Mouse (Mus musculus): ENCODE results near the gene Ddx49.

Gene Ddx49

GRCm38 (mm10) chr8:70317872-70318271, 15.6 kb upstream of the Ddx49 start:
- in situ Hi-C loops (cut with MboI; ENCODE audit: low sequenced_read_pairs), result no loop called here

DNA sequence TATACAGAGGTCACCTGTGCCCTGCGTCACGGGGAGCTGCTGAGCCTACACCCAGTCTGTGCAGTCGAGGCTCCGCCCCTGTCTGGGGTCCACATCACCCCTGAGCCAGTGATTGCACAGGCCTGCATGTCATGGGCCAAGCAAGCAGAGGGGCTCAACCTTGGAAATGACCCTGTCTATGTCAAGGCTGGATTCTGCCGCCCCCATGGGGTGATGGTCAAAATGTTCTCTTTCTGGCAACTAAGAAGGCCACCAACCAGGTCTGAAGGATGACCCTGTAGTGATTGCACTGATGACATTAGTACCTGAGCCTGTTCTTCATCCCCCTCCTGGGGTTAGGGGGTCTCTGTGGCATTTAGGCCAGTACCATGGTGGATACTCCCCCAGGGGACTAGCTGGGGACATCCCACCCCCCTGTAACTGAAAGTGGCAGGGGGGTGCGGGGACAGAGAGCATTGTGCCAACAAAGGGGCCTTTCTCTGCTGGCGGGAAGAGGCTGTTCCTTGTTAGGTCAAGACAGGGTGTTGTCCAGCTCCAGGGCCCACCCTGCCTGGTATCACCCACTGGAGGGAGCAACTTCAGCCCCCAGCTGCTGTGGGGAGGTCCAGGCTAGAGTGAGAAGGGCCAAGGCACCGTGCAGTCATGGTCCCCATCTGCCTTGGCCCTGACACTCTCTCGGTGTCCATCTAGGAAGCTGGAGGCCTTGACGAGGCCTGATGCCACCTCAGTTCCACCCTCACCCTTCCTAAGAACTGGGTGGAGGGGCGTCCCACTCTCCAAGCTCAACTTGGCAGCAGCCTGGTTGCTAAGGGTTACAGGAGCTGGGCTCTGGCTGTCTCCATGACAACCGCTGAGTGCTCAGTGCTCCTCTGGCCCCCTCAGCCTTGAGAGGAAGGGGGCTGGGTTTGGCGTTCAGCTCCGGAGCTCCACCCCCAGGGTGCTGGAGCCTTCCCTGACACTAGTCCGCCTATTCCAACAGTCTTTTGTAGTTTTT, 14.5 kb upstream of the Ddx49 start:
- in situ Hi-C loops (cut with MboI; ENCODE audit: low sequenced_read_pairs), result no loop called here

GRCm38 (mm10) chr8:70315624-70316510, 13.6 kb upstream of the Ddx49 start, which contains the start of gene Cers1:
Gene Cers1, plus strand, starts transcription at chr8:70315775.
- in situ Hi-C loops (cut with MboI; ENCODE audit: low sequenced_read_pairs), result no loop called here

GRCm38 (mm10) chr8:70313399-70313798, 11.1 kb upstream of the Ddx49 start:
- in situ Hi-C loops (cut with MboI; ENCODE audit: low sequenced_read_pairs), result no loop called here

DNA sequence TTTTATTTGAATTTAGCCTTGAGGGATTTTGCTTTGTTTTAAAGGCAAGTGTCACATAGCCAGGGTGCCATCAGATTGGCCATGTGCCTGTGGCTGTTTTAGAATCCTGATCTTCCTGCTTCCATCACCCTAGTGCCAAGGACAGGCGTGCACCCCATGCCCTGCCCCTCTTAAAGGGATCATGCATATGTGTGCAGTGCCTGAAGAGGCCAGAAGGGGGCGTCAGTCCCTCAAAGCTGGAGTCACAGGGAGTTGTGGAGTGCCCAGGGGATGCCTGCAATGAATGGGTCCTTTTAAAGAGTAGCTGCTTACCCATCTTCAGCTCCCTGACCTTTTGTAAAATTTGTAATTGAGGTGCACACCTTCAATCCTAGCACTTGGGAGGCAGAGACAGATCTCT, 7.0 kb upstream of the Ddx49 start:
- in situ Hi-C loops (cut with MboI; ENCODE audit: low sequenced_read_pairs), result no loop called here

GRCm38 (mm10) chr8:70302901-70303300, 612 bp upstream of the Ddx49 start:
- in situ Hi-C loops (cut with MboI; ENCODE audit: low sequenced_read_pairs), result no loop called here

DNA sequence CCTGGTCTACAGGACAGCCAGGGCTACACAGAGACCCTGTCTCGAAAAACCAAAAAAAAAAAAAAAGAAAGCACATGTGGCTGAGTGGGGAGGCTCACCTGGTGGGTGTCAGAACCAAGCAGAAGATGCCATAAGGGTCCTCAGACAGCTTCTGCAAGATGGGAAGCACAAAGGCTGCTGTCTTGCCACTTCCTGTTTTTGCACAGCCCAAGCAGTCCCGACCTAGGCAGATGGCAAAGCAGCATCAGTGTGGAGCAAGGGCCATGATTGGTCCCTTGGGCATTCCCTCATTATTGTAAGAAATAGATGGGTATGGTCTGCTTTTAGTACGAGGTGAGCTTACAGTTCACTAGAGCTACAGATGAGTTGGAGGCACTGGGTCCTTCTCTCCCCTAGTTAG, 1.4 kb downstream of the Ddx49 start:
- in situ Hi-C loops (cut with MboI; ENCODE audit: low sequenced_read_pairs), result no loop called here

- in situ Hi-C loops (cut with MboI; ENCODE audit: low sequenced_read_pairs), result no loop called here
Observed at GRCm38 (mm10) chr8:70293988-70294405, 8.3 kb downstream of the Ddx49 start.

DNA sequence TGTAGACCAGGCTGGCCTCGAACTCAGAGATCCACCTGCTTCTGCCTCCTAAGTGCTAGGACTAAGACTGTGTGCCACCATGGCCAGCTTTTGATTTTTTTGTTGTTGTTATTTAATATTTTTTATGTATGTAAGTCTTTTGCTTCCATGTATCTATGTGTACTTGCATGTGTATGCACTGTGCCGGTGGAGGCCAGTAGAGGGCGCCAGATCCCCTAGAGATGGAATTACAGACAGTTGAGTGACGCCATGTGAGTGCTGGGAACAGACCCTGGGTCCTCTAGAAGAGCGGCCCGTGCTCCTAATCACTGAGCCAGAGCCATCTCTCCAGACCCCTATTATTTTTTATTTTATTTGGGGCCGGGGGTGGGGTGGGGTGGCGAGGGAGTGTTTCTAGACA, 15.6 kb downstream of the Ddx49 start:
- in situ Hi-C loops (cut with MboI; ENCODE audit: low sequenced_read_pairs), result no loop called here

- in situ Hi-C loops (cut with MboI; ENCODE audit: low sequenced_read_pairs), result no loop called here
Observed at GRCm38 (mm10) chr8:70285304-70285703, 17.0 kb downstream of the Ddx49 start.

- in situ Hi-C loops (cut with MboI; ENCODE audit: low sequenced_read_pairs), result no loop called here
Observed at GRCm38 (mm10) chr8:70284421-70284820, 17.9 kb downstream of the Ddx49 start.

DNA sequence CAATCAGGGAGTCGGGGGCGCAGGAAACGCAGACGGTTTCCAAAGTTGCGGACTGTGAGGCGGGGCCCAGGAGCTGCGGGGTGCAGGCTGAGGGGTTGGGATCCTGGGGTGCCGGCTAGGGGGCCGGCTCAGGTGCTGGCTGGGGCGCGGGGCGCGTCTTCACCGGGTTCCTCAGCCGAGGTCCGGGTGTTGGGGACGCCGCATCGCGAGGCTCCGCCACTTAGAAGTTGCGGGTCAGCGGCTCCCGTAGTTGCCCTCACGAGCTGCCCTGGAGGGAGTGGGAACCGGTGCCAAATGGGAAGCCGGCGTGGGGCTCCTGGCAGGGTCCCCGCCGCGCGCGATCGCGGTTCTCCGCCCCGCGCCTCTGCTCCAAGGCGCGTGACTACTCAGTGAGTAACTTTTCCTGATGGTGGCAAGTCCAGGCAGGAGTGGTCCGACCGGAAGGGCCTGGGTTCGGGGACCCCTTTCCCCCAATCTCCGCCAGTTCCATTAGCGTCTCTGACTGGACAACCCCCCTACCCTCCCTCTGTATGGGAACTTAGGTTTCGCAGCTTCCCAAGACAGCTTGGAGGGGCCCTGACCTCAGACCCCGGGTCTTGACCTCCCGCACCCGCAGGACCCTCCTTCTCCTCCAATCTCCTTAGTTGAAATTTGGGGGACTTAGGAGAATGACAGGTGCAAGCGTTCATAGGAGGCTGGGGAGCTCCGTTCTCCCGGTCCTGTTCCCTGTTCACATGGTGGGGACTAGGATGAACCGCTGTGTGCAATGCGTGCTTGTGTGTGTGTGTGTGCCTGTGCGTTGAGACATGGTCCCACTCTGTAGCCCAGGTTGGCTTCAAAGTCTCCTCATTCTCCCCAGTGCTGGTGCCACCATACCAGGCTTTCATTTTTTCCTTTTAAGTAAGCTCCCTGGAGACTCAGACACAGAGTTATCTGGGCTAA, 18.9 kb downstream of the Ddx49 start:
- in situ Hi-C loops (cut with MboI; ENCODE audit: low sequenced_read_pairs), result no loop called here

- in situ Hi-C loops (cut with MboI; ENCODE audit: low sequenced_read_pairs), result no loop called here
Observed at GRCm38 (mm10) chr8:70282603-70283135, 19.6 kb downstream of the Ddx49 start, which contains the start of gene Homer3. Gene Homer3, plus strand, starts transcription at chr8:70282827.

GRCm38 (mm10) chr8:70281001-70281400, 21.3 kb downstream of the Ddx49 start:
- in situ Hi-C loops (cut with MboI; ENCODE audit: low sequenced_read_pairs), result no loop called here

GRCm38 (mm10) chr8:70279266-70279665, 23.0 kb downstream of the Ddx49 start:
- in situ Hi-C loops (cut with MboI; ENCODE audit: low sequenced_read_pairs), result no loop called here

DNA sequence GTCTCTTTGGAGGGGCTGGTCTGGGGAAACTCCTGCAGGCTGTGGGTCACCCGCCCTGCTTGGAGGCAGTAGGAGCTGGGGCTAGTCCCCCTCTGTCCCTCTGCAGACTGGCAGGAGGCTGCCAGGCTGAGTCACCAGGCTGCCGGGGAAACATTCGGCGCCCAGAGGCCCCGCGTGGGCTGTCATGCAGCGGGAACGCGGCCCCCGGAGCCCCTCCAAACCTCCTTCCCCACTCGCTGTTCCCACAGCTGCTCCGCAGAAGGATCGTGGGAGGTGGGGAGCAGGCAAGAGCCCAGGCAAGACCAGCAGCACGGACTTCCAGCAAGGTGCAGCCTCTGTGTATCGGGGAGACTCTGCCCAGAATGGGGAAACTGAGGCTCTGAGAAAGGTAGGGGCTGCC, 24.1 kb downstream of the Ddx49 start:
- in situ Hi-C loops (cut with MboI; ENCODE audit: low sequenced_read_pairs), result no loop called here

- in situ Hi-C loops (cut with MboI; ENCODE audit: low sequenced_read_pairs), result no loop called here
Observed at GRCm38 (mm10) chr8:70276476-70276875, 25.8 kb downstream of the Ddx49 start.

DNA sequence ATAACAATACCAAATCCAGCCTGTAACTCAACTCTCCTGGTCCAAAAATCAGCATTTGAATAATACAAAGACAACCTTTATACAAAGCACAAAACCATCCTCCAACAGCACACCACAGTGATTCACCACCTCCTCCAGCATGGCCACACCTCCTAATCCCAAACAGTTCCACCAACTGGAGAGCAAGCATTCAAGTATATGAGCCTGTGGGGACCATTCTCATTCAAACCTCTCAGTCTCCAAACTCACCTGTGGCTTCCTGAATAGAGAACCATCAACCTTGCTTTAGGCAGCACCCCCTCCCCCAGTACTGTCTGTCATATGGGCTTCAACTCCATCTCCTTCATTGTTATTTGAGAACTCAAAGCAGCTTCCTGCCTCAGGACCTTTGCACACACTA, 27.9 kb downstream of the Ddx49 start:
- in situ Hi-C loops (cut with MboI; ENCODE audit: low sequenced_read_pairs), result no loop called here

DNA sequence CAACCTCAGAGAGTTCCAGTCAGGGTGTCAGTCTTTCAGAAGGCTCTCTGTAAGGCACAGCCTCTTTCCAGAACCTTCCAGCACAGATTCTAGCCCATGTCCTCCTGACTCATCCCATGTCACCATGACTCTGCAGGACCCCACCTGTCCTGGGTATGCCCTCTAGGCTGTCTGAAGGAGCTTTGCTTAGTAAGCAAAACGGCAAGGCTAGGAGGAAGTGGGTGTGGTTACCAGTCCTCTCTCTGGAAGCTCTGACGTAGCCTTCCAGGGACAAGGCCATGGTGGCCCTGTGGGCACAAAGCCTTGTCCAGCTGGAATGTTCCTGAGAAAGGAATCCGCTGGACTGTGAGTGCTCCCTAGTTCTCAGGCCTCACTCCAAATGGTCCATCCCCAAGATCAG, 29.3 kb downstream of the Ddx49 start:
- in situ Hi-C loops (cut with MboI; ENCODE audit: low sequenced_read_pairs), result no loop called here

All from CH12F3 (cell line).